Comparison of ENCODE assay signal across 8 mouse cellular contexts in genomic region chr4:109116938-109117337, GRCm38 (mm10).
DNase-seq lines count a peak whose midpoint lies in the region; ATAC-seq lines count a peak whose summit lies in the region.

No protein-coding gene starts in this region.

- 9% methylated on average over 6 of the region's 6 CpGs for WGBS in lung, embryonic 16.5 days
- WGBS in limb, embryonic 10.5 days = 57% methylated on average over 6 of the region's 6 CpGs
- 60% methylated on average over 6 of the region's 6 CpGs for WGBS in neural tube, embryonic 14.5 days

- peaks cover 28% of the 10 kb centered on the region for H3K4me1 ChIP-seq in erythroblast, embryonic 14.5 days (ENCODE audit: control insufficient read depth)
- H3K4me1 ChIP-seq in lung, embryonic 16.5 days (replicated peaks; ENCODE audit: control insufficient read depth, insufficient read depth, low read length) = peaks cover 22% of the 10 kb centered on the region
- peaks cover 12% of the 10 kb centered on the region for H3K4me1 ChIP-seq in limb, embryonic 10.5 days
- H3K4me1 ChIP-seq in neural tube, embryonic 14.5 days (ENCODE audit: control insufficient read depth, insufficient read depth, low read length) = peaks cover 5% of the 10 kb centered on the region; the same call in 1 of the 2 replicates

- peak overlapping the region; percentile 78 for H3K4me2 ChIP-seq in lung, embryonic 16.5 days (ENCODE audit: low read depth, low read length)
- peak overlapping the region; percentile 71; the same call in 1 of the 2 replicates for H3K4me2 ChIP-seq in neural tube, embryonic 14.5 days (ENCODE audit: low read depth, low read length)

- no peak for ATAC-seq in erythroblast, adult 5-6 weeks (replicated peaks; ENCODE audit: low FRiP score, poor library complexity, severe bottlenecking)
- ATAC-seq in lung, embryonic 16.5 days (ENCODE audit: low read depth) = no peak
- ATAC-seq in neural tube, embryonic 14.5 days (ENCODE audit: low read depth) = no peak

- 0 out of 2 replicates have a peak overlapping the region, but pooled peaks have one; percentile 39 for H3K9ac ChIP-seq in lung, embryonic 16.5 days (ENCODE audit: low read length)
- no peak overlapping the region for H3K9ac ChIP-seq in neural tube, embryonic 14.5 days (replicated peaks; ENCODE audit: low read depth, low read length)

- no peak for DNase-seq in lung, adult 18-20 months
- no peak for DNase-seq in limb, embryonic 10.5 days (ENCODE audit: low spot score)
- no peak for DNase-seq in T-cell, adult 2 months (ENCODE audit: low spot score)
- DNase-seq in gastrocnemius, postnatal 10 days = no peak

- H3K36me3 ChIP-seq in erythroblast, embryonic 14.5 days (ENCODE audit: control insufficient read depth) = no peaks in the 10 kb centered on the region
- no peaks in the 10 kb centered on the region for H3K36me3 ChIP-seq in lung, embryonic 16.5 days (ENCODE audit: control insufficient read depth, insufficient read depth, low read length)
- no peaks in the 10 kb centered on the region for H3K36me3 ChIP-seq in limb, embryonic 10.5 days
- no peaks in the 10 kb centered on the region for H3K36me3 ChIP-seq in neural tube, embryonic 14.5 days (ENCODE audit: control insufficient read depth, insufficient read depth, low read length)

- peak overlapping the region; percentile 85 for H3K27ac ChIP-seq in lung, embryonic 16.5 days (ENCODE audit: low read length)
- H3K27ac ChIP-seq in limb, embryonic 10.5 days = no peak overlapping the region
- no peak overlapping the region for H3K27ac ChIP-seq in neural tube, embryonic 14.5 days (ENCODE audit: low read depth, low read length)

- H3K9me3 ChIP-seq in erythroblast, embryonic 14.5 days (ENCODE audit: control insufficient read depth, low read length) = no peaks in the 10 kb centered on the region
- H3K9me3 ChIP-seq in lung, embryonic 16.5 days (ENCODE audit: control insufficient read depth, low read length) = no peaks in the 10 kb centered on the region
- H3K9me3 ChIP-seq in limb, embryonic 10.5 days (replicated peaks) = no peaks in the 10 kb centered on the region
- no peaks in the 10 kb centered on the region for H3K9me3 ChIP-seq in neural tube, embryonic 14.5 days (ENCODE audit: control insufficient read depth, low read length)

- peak overlapping the region; percentile 83 for H3K4me3 ChIP-seq in erythroblast, embryonic 14.5 days (replicated peaks)
- H3K4me3 ChIP-seq in lung, embryonic 16.5 days (ENCODE audit: low read length) = peak overlapping the region; percentile 68
- H3K4me3 ChIP-seq in limb, embryonic 10.5 days = peak overlapping the region; percentile 63
- no peak overlapping the region for H3K4me3 ChIP-seq in neural tube, embryonic 14.5 days (ENCODE audit: low read depth, low read length)

- H3K27me3 ChIP-seq in erythroblast, embryonic 14.5 days (ENCODE audit: control insufficient read depth) = no peaks in the 10 kb centered on the region
- no peaks in the 10 kb centered on the region for H3K27me3 ChIP-seq in lung, embryonic 16.5 days (ENCODE audit: control insufficient read depth, insufficient read depth, low read depth, low read length)
- no peaks in the 10 kb centered on the region for H3K27me3 ChIP-seq in limb, embryonic 10.5 days (ENCODE audit: low read depth, poor library complexity, severe bottlenecking)
- H3K27me3 ChIP-seq in neural tube, embryonic 14.5 days (ENCODE audit: control insufficient read depth, insufficient read depth, low read length) = no peaks in the 10 kb centered on the region
